Mouse (Mus musculus) kidney, adult 2 months (tissue): ENCODE measurements around the gene Il12b. TPM values are rescaled to one million over a fixed set of nuclear protein-coding genes. Genes with fewer than 3 reads are reported as not detected.

Source experiments
- DNase-seq: peaks from one replicate; pipeline ENCODE4 v3.0.0; 2021
- H3K27ac ChIP-seq: fragments of 200-500 bp; 2 replicates; pipeline ENCODE4 v1.5.1; 2012; ENCODE audit warnings: low read depth, low read length, control low read depth, inconsistent platforms; ENCODE audit not compliant: insufficient read depth
- H3K27me3 ChIP-seq: fragments of 200-500 bp; replicated peaks from 2 replicates; pipeline ENCODE4 v1.6.1; 2012; ENCODE audit warnings: mild to moderate bottlenecking, moderate library complexity, low read length, inconsistent platforms; ENCODE audit not compliant: control insufficient read depth, insufficient read depth
- H3K36me3 ChIP-seq: fragments of 200-500 bp; 2 replicates; pipeline ENCODE4 v1.6.1; 2012; ENCODE audit warnings: mild to moderate bottlenecking, moderate library complexity, low read length, inconsistent platforms; ENCODE audit not compliant: control insufficient read depth, insufficient read depth
- H3K4me1 ChIP-seq: fragments of 200-500 bp; 2 replicates; pipeline ENCODE4 v1.6.1; 2011; ENCODE audit warnings: low read length; ENCODE audit not compliant: control insufficient read depth, insufficient read depth
- H3K4me3 ChIP-seq: fragments of 200-500 bp; 2 replicates; pipeline ENCODE4 v1.5.1; 2011; ENCODE audit warnings: mild to moderate bottlenecking, low read depth, low read length, control low read depth; ENCODE audit not compliant: insufficient read depth
- CTCF ChIP-seq: fragments of 200-500 bp; conservative IDR thresholded peaks from 2 replicates; pipeline ENCODE4 v1.5.1; 2011; ENCODE audit warnings: low read depth, mild to moderate bottlenecking, control low read depth, low read length, moderate library complexity, mixed read lengths; ENCODE audit not compliant: insufficient read depth, insufficient read length
- POLR2A ChIP-seq: fragments of 200-500 bp; IDR thresholded peaks from one replicate; pipeline ENCODE4 v1.6.1; 2011; ENCODE audit warnings: low read depth, low read length, control low read depth
- WGBS: fragments of 180-500 bp; shearing (Covaris S2); methylation state at CpG from one replicate; pipeline ENCODE4 v1.1.7; 2018; 5-methylcytosine and 5-hydroxymethylcytosine counted together
- polyA plus RNA-seq: library from polyadenylated mRNA; depleted of rRNA; stranded (reverse); fragments of >200 nt; gene quantifications from 2 replicates; pipeline ENCODE4 v1.2.3, GENCODE M21; 2012

Gene Il12b
- polyA plus RNA-seq, 1 experiment = 0.11 TPM

DNA sequence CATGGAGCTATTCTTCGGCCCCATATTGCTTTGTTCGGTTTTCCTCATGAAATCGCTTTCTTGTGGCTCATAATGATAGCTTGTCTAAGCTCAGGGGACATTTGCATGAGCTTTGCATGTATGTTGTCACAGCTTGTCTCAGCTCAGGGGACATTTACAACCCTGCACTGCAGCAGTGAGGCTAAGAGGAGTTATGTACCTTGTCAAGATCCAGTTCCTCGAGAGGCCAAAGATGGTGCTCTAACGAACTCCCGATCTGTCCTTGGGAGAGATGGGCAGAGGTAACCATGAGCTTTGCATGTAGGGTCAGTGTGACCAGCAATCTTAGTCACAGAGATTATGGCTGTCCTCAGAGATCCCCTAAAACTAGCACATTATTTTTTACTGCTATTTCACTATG lies 1.5 kb upstream of the Il12b start:
- Histone ChIP-seq H3K27ac (no peak overlapping the region), H3K36me3 (no peaks in the 10 kb centered on the region), H3K4me1 (no peaks in the 10 kb centered on the region), H3K4me3 (no peak overlapping the region), H3K27me3 (no peaks in the 10 kb centered on the region)
- DNase-seq = no peak
- 78% methylated on average over 6 of the region's 6 CpGs for WGBS
- TF ChIP-seq POLR2A (no peak), CTCF (no peak)

- no peaks in the 10 kb centered on the region for H3K4me1 ChIP-seq
- TF ChIP-seq POLR2A = no peak
- peak; percentile 77 for TF ChIP-seq CTCF
- 4% methylated on average over 20 of the region's 20 CpGs for WGBS
- H3K36me3 ChIP-seq = no peaks in the 10 kb centered on the region
- no peak overlapping the region for H3K4me3 ChIP-seq
- peak; percentile 77 for DNase-seq
- no peak overlapping the region for H3K27ac ChIP-seq
- no peaks in the 10 kb centered on the region for H3K27me3 ChIP-seq
Measured at GRCm38 (mm10) chr11:44398782-44399225, 1.1 kb upstream of the Il12b start.

DNA sequence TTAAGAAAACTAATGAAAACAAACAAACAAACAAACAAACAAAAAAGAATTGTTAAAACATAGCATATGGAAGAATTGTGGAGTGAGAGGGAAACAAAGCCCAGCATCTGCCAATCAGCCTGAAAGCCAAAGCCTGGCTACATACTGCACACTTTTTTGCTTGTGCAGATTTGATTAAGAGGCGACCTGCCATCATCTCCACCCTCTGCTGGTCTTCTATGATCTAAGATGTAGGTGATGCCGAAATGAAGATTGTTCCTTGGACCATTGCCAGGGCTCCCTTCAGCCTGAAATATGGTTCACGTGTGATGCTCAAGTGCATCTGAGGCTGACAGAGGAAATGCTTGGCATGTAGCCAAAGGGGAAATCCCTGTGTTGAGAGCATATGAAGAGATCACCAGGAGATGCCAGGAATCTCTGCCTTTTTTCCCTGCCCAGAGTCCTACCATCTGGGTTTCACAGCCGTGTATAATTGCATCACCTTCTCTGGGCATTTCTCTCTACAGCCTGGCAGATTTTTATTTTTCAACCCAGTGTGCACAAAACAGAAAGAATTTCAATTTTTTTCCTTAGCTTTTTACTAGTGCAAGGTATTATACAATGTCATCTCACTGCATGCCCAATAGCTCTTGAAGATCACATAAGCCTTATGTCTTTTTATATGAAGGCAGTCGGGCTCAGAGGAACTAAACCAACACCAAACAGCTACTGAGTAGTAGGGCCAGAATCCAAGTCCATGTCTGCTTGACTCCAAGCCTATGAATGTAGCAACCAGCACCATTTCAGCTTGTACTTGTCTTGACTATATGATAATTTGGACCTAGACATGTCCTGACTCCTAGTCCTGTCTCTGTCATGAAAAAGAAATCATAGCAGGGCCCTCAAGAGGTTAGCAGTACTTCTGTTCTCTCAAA lies 2.0 kb downstream of the Il12b start:
- peak; percentile 14 for DNase-seq
- no peaks in the 10 kb centered on the region for H3K36me3 ChIP-seq
- H3K4me1 ChIP-seq = no peaks in the 10 kb centered on the region; the same call in 1 of the 2 replicates
- WGBS = 51% methylated on average over 5 of the region's 5 CpGs
- no peak overlapping the region for H3K27ac ChIP-seq
- H3K4me3 ChIP-seq = no peak overlapping the region
- TF ChIP-seq CTCF (no peak), POLR2A (no peak)
- no peaks in the 10 kb centered on the region for H3K27me3 ChIP-seq

GRCm38 (mm10) chr11:44405113-44405512 lies 5.2 kb downstream of the Il12b start:
- TF ChIP-seq CTCF (no peak), POLR2A (no peak)
- H3K4me3 ChIP-seq = no peak overlapping the region

DNA sequence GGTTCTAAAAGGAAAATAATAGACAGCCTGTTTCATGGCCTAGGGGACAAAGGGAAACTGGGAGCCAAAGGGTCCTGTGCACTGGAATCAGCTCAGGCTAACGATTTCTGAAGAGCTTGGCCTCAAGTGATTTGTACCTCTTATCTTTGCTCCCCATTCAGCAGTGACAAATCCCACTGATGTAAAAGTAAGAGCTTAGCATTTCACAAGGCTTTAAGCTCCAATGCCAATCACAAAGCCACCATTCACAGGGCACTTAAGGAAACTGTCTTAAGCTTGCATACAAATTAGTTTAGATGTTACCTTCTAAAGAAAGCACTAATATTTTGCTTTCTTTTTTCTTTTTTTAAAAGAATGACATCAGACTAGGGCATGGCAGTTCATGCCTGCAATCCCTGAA lies 6.1 kb downstream of the Il12b start:
- H3K4me3 ChIP-seq = no peak overlapping the region
- no peaks in the 10 kb centered on the region; the same call in 1 of the 2 replicates for H3K4me1 ChIP-seq
- no peak overlapping the region for H3K27ac ChIP-seq
- H3K27me3 ChIP-seq = no peaks in the 10 kb centered on the region
- H3K36me3 ChIP-seq = no peaks in the 10 kb centered on the region
- 33% methylated on average over 1 of the region's 1 CpGs for WGBS
- TF ChIP-seq POLR2A = no peak
- TF ChIP-seq CTCF = no peak
- no peak for DNase-seq

More at GRCm38 (mm10) chr11:44405113-44405512, 5.2 kb downstream of the Il12b start:
- WGBS = 74% methylated on average over 4 of the region's 4 CpGs
- no peak overlapping the region for H3K27ac ChIP-seq
- no peak for DNase-seq
- no peaks in the 10 kb centered on the region for H3K36me3 ChIP-seq
- H3K4me1 ChIP-seq = no peaks in the 10 kb centered on the region; the same call in 1 of the 2 replicates
- H3K27me3 ChIP-seq = no peaks in the 10 kb centered on the region

GRCm38 (mm10) chr11:44406457-44406856 lies 6.6 kb downstream of the Il12b start:
- DNase-seq = peak; percentile 77
- H3K27ac ChIP-seq = 0 out of 2 replicates have a peak overlapping the region, but pooled peaks have one; percentile 19
- no peak overlapping the region for H3K4me3 ChIP-seq
- no peak for TF ChIP-seq CTCF
- no peak for TF ChIP-seq POLR2A
- no peaks in the 10 kb centered on the region for H3K36me3 ChIP-seq
- H3K27me3 ChIP-seq = no peaks in the 10 kb centered on the region
- WGBS = 51% methylated on average over 5 of the region's 5 CpGs
- H3K4me1 ChIP-seq = no peaks in the 10 kb centered on the region; the same call in 1 of the 2 replicates

DNA sequence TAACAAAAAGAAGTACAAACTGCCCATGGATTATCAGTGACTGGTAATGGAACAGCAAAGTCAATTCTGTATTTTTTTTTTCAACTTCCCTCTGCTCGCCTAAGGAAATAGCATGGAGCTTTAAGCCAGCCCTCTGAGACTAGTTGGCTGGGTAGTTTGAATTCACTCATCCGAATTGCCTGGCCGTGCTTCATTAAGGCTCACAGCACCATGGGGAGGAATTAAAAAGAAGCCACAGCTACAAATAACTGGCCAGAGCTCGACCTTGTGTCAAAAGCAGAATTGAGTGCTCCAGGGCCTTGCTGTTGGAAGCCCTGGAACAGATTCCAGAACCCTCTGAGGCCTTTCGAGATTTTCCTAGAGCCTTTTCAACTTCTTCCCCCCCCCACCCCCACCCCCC lies 8.8 kb downstream of the Il12b start:
- TF ChIP-seq POLR2A (no peak), CTCF (no peak)
- Histone ChIP-seq H3K4me3 (no peak overlapping the region), H3K27ac (no peak overlapping the region), H3K27me3 (no peaks in the 10 kb centered on the region), H3K4me1 (no peaks in the 10 kb centered on the region; the same call in 1 of the 2 replicates), H3K36me3 (no peaks in the 10 kb centered on the region)
- WGBS = 27% methylated on average over 5 of the region's 5 CpGs
- peak; percentile 10 for DNase-seq
